Mouse (Mus musculus): ENCODE measurements around the gene Lamc3. TPM values are rescaled to one million over a fixed set of nuclear protein-coding genes. Genes with fewer than 3 reads are reported as not detected.

Lamc3 gene
- total and polyA plus RNA-seq, 3 experiments = not detected

DNA sequence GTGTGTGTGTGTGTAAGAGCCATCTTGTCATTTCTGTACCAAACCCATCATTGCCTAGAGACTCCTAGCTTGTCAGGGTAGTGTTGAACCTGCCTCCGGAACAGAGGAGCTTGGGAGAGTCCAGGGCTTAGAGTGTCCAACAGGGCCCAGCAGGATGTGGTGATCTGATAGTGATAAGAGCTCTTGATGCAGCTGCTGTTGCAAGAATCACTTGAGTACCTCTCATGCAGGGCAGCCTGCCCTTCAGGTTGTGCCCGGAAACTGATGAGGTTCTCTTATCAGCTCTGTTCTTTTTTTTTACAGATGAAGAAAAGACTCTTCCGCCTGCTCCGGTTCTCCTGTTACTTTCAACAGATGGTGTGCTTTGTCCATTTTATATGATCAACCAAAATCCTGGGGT, 103.9 kb downstream of the Lamc3 start:
- Histone ChIP-seq H3K27me3 (ENCODE audit: insufficient read depth, low read length) (no peaks in the 10 kb centered on the region), H3K4me1 (ENCODE audit: insufficient read depth, low read depth, low read length) (peaks cover 2% of the 10 kb centered on the region; the same call in 1 of the 2 replicates), H3K9me3 (replicated peaks) (no peaks in the 10 kb centered on the region), H3K4me3 (ENCODE audit: low read depth, low read length) (no peak overlapping the region), H3K36me3 (replicated peaks) (peaks cover 99% of the 10 kb centered on the region)
- ATAC-seq (ENCODE audit: extremely low read depth, insufficient number of reproducible peaks, low FRiP score, poor library complexity, severe bottlenecking) (no peak), DNase-seq (ENCODE audit: low spot score) (no peak)
- TF ChIP-seq TAL1 (conservative IDR thresholded peaks at IDR 0.05; ENCODE audit: low read depth, low read length) (no peak), GATA2 (IDR thresholded peaks at IDR 0.05; ENCODE audit: borderline replicate concordance, low read depth, low read length) (no peak), CTCF (IDR thresholded peaks at IDR 0.05; ENCODE audit: low read depth, low read length) (no peak)

DNA sequence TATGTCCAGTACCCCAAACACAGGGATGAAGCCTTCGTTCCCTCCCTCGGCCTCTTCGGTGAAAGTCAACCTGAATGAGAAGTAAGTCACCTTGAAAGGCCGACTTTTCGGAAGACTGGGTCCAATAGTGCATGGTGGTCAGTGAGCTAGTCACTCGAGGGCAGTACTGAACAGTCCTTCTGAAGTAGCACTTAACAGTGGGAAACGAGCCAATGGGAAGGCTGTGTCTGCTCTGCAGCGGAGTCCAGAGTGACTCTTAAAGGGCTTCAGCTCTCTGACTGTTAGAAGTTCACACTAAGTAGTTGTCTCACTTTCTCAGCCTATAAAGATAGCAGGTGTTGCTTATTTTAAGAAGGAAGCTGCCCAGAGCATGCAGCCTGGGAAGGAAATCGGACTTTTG, 107.8 kb downstream of the Lamc3 start:
- TF ChIP-seq TAL1 (conservative IDR thresholded peaks at IDR 0.05; ENCODE audit: low read depth, low read length) (no peak), GATA1 (IDR thresholded peaks at IDR 0.05; ENCODE audit: borderline replicate concordance, low read length) (no peak), GATA2 (IDR thresholded peaks at IDR 0.05; ENCODE audit: borderline replicate concordance, low read depth, low read length) (no peak), CTCF (IDR thresholded peaks at IDR 0.05; ENCODE audit: low read depth, low read length) (no peak), POLR2AphosphoS5 (IDR thresholded peaks at IDR 0.05; ENCODE audit: insufficient replicate concordance, low read depth, low read length) (no peak)
- Histone ChIP-seq H3K4me1 (ENCODE audit: insufficient read depth, low read depth, low read length) (0 out of 2 replicates have a peak, but pooled peaks cover 2% of the 10 kb centered on the region), H3K36me3 (replicated peaks) (peaks cover 98% of the 10 kb centered on the region), H3K9me3 (replicated peaks) (no peaks in the 10 kb centered on the region), H3K27me3 (ENCODE audit: insufficient read depth, low read length) (no peaks in the 10 kb centered on the region), H3K4me3 (ENCODE audit: low read depth, low read length) (no peak overlapping the region)
- DNase-seq (ENCODE audit: low spot score) (no peak), ATAC-seq (ENCODE audit: extremely low read depth, insufficient number of reproducible peaks, low FRiP score, poor library complexity, severe bottlenecking) (no peak)

DNA sequence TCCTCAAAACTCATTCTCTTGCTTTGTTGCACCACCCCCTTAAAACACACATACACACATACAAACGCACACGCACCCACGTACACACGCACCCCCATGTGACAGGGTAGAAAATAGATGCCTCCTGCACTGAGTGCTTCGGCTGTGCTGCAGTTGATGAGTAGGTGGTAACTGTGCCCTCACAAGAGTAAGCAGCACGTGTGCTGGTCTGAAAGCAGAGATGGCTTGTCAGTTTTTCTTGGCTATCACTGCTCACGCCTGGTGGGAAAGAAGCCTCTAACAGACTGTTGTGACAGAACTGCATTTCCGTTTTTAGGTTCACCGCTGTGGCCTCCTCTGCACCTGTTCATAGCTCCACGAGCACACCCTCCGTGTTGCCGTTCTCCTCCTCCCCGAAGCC, 109.0 kb downstream of the Lamc3 start:
- Histone ChIP-seq H3K27me3 (ENCODE audit: insufficient read depth, low read length) (no peaks in the 10 kb centered on the region), H3K36me3 (replicated peaks) (peaks cover 97% of the 10 kb centered on the region), H3K9me3 (replicated peaks) (no peaks in the 10 kb centered on the region), H3K4me1 (ENCODE audit: insufficient read depth, low read depth, low read length) (0 out of 2 replicates have a peak, but pooled peaks cover 2% of the 10 kb centered on the region), H3K4me3 (ENCODE audit: low read depth, low read length) (no peak overlapping the region)
- no peak for TF ChIP-seq CTCF (IDR thresholded peaks at IDR 0.05; ENCODE audit: low read depth, low read length)
- no peak for TF ChIP-seq GATA1 (IDR thresholded peaks at IDR 0.05; ENCODE audit: borderline replicate concordance, low read length)
- TF ChIP-seq GATA2 (IDR thresholded peaks at IDR 0.05; ENCODE audit: borderline replicate concordance, low read depth, low read length) = no peak
- TF ChIP-seq POLR2AphosphoS5 (IDR thresholded peaks at IDR 0.05; ENCODE audit: insufficient replicate concordance, low read depth, low read length) = no peak
- no peak for TF ChIP-seq TAL1 (conservative IDR thresholded peaks at IDR 0.05; ENCODE audit: low read depth, low read length)
- ATAC-seq (ENCODE audit: extremely low read depth, insufficient number of reproducible peaks, low FRiP score, poor library complexity, severe bottlenecking) = no peak
- DNase-seq (ENCODE audit: low spot score) = no peak

Other genes starting within 250 kb of the Lamc3 start
- not detected in 2 replicates for gene Prdm12, start 247.3 kb upstream of the Lamc3 start, total RNA-seq (2014; fragmentation: Nextera tagmentation)
- 0.11 TPM in 1 of 2 replicates, not detected in the other for gene Prdm12, start 247.3 kb upstream of the Lamc3 start, total RNA-seq (2017)
- gene Prdm12, start 247.3 kb upstream of the Lamc3 start, polyA plus RNA-seq (2012) = not detected in 2 replicates
- gene Exosc2, start 216.6 kb upstream of the Lamc3 start, total RNA-seq (2014; fragmentation: Nextera tagmentation) = 62.5 and 65.4 TPM in 2 replicates
- 68.8 and 70.3 TPM in 2 replicates for gene Exosc2, start 216.6 kb upstream of the Lamc3 start, total RNA-seq (2017)
- gene Exosc2, start 216.6 kb upstream of the Lamc3 start, polyA plus RNA-seq (2012) = 18.7 and 26.2 TPM in 2 replicates
- gene Abl1, start 198.9 kb upstream of the Lamc3 start, total RNA-seq (2014; fragmentation: Nextera tagmentation) = 49.4 and 66.4 TPM in 2 replicates
- 22.3 and 26.7 TPM in 2 replicates for gene Abl1, start 198.9 kb upstream of the Lamc3 start, total RNA-seq (2017)
- gene Abl1, start 198.9 kb upstream of the Lamc3 start, polyA plus RNA-seq (2012) = 58.4 and 62.3 TPM in 2 replicates
- gene Qrfp, start 76.7 kb upstream of the Lamc3 start, total RNA-seq (2014; fragmentation: Nextera tagmentation) = not detected in 2 replicates
- gene Qrfp, start 76.7 kb upstream of the Lamc3 start, total RNA-seq (2017) = 0.11 TPM in 1 of 2 replicates, not detected in the other
- not detected in 2 replicates for gene Qrfp, start 76.7 kb upstream of the Lamc3 start, polyA plus RNA-seq (2012)
- gene Fibcd1, start 41.3 kb upstream of the Lamc3 start, total RNA-seq (2014; fragmentation: Nextera tagmentation) = not detected in 2 replicates
- 0.11 TPM in 1 of 2 replicates, not detected in the other for gene Fibcd1, start 41.3 kb upstream of the Lamc3 start, total RNA-seq (2017)
- not detected in 2 replicates for gene Fibcd1, start 41.3 kb upstream of the Lamc3 start, polyA plus RNA-seq (2012)
- gene Aif1l, start 62.8 kb downstream of the Lamc3 start, total RNA-seq (2014; fragmentation: Nextera tagmentation) = not detected in 2 replicates
- 0.22 and 0.23 TPM in 2 replicates for gene Aif1l, start 62.8 kb downstream of the Lamc3 start, total RNA-seq (2017)
- gene Aif1l, start 62.8 kb downstream of the Lamc3 start, polyA plus RNA-seq (2012) = not detected in 2 replicates
- 90.8 and 103 TPM in 2 replicates for gene Nup214, start 87.1 kb downstream of the Lamc3 start, total RNA-seq (2014; fragmentation: Nextera tagmentation)
- gene Nup214, start 87.1 kb downstream of the Lamc3 start, total RNA-seq (2017) = 49.4 and 55.5 TPM in 2 replicates
- gene Nup214, start 87.1 kb downstream of the Lamc3 start, polyA plus RNA-seq (2012) = 20.2 and 33.1 TPM in 2 replicates
- 21.7 and 24.7 TPM in 2 replicates for gene Fam78a, start 197.6 kb downstream of the Lamc3 start, total RNA-seq (2014; fragmentation: Nextera tagmentation)
- gene Fam78a, start 197.6 kb downstream of the Lamc3 start, total RNA-seq (2017) = 25.3 and 27.4 TPM in 2 replicates
- 49.2 and 54.5 TPM in 2 replicates for gene Fam78a, start 197.6 kb downstream of the Lamc3 start, polyA plus RNA-seq (2012)
- gene Plpp7, start 208.2 kb downstream of the Lamc3 start, total RNA-seq (2014; fragmentation: Nextera tagmentation) = not detected in 2 replicates
- gene Plpp7, start 208.2 kb downstream of the Lamc3 start, total RNA-seq (2017) = 0.41 and 0.44 TPM in 2 replicates
- 0.42 and 0.44 TPM in 2 replicates for gene Plpp7, start 208.2 kb downstream of the Lamc3 start, polyA plus RNA-seq (2012)